Mouse (Mus musculus): ENCODE results near the gene Card19. TPM values are rescaled to one million over a fixed set of nuclear protein-coding genes. Genes with fewer than 3 reads are reported as not detected.

Gene Card19
- polyA plus RNA-seq, 1 experiment from 2014 or later, result 26.2 TPM

GRCm38 (mm10) chr13:49209306-49209705 lies 6.5 kb downstream of the Card19 start:
- DNase-seq (ENCODE audit: low spot score), result no peak
- Histone ChIP-seq H3K9ac (ENCODE audit: low read depth, low read length) (no peak overlapping the region), H3K27me3 (replicated peaks; ENCODE audit: control insufficient read depth, insufficient read depth, low read length) (no peaks in the 10 kb centered on the region), H3K4me2 (no peak overlapping the region), H3K4me1 (replicated peaks; ENCODE audit: control insufficient read depth, insufficient read depth, low read length) (peaks cover 3% of the 10 kb centered on the region; the same call in 1 of the 2 replicates), H3K9me3 (ENCODE audit: control insufficient read depth, low read length) (no peaks in the 10 kb centered on the region), H3K36me3 (ENCODE audit: control insufficient read depth, insufficient read depth, low read length) (no peaks in the 10 kb centered on the region), H3K4me3 (ENCODE audit: low read depth, low read length) (no peak overlapping the region), H3K27ac (ENCODE audit: low read depth, low read length) (no peak overlapping the region)
- ATAC-seq (replicated peaks; ENCODE audit: low FRiP score), result no peak
- 34% methylated on average over 7 of the region's 7 CpGs for WGBS

- H3K4me2 ChIP-seq, result no peak overlapping the region
- DNase-seq (ENCODE audit: low spot score) (no peak), ATAC-seq (replicated peaks; ENCODE audit: low FRiP score) (no peak)
- no peak overlapping the region for H3K4me3 ChIP-seq (ENCODE audit: low read depth, low read length)
- no peaks in the 10 kb centered on the region for H3K4me1 ChIP-seq (replicated peaks; ENCODE audit: control insufficient read depth, insufficient read depth, low read length)
- no peak overlapping the region for H3K27ac ChIP-seq (ENCODE audit: low read depth, low read length)
- no peaks in the 10 kb centered on the region for H3K27me3 ChIP-seq (replicated peaks; ENCODE audit: control insufficient read depth, insufficient read depth, low read length)
- no peaks in the 10 kb centered on the region for H3K9me3 ChIP-seq (ENCODE audit: control insufficient read depth, low read length)
- H3K36me3 ChIP-seq (ENCODE audit: control insufficient read depth, insufficient read depth, low read length), result no peaks in the 10 kb centered on the region; the same call in 1 of the 2 replicates
- WGBS, result 90% methylated on average over 2 of the region's 2 CpGs
- H3K9ac ChIP-seq (ENCODE audit: low read depth, low read length), result no peak overlapping the region
Measured at GRCm38 (mm10) chr13:49206341-49206740, 9.5 kb downstream of the Card19 start.

GRCm38 (mm10) chr13:49205381-49205998 lies 10.3 kb downstream of the Card19 start:
- H3K9me3 ChIP-seq (ENCODE audit: control insufficient read depth, low read length), result no peaks in the 10 kb centered on the region

GRCm38 (mm10) chr13:49202556-49202955 lies 13.3 kb downstream of the Card19 start:
- Histone ChIP-seq H3K36me3 (ENCODE audit: control insufficient read depth, insufficient read depth, low read length) (no peaks in the 10 kb centered on the region; the same call in 1 of the 2 replicates), H3K4me3 (ENCODE audit: low read depth, low read length) (no peak overlapping the region), H3K4me2 (no peak overlapping the region), H3K9ac (ENCODE audit: low read depth, low read length) (no peak overlapping the region), H3K27me3 (replicated peaks; ENCODE audit: control insufficient read depth, insufficient read depth, low read length) (no peaks in the 10 kb centered on the region), H3K4me1 (replicated peaks; ENCODE audit: control insufficient read depth, insufficient read depth, low read length) (no peaks in the 10 kb centered on the region; the same call in 1 of the 2 replicates), H3K9me3 (ENCODE audit: control insufficient read depth, low read length) (no peaks in the 10 kb centered on the region), H3K27ac (ENCODE audit: low read depth, low read length) (no peak overlapping the region)
- ATAC-seq (replicated peaks; ENCODE audit: low FRiP score) (no peak), DNase-seq (ENCODE audit: low spot score) (no peak)
- 87% methylated on average over 7 of the region's 7 CpGs for WGBS

More at GRCm38 (mm10) chr13:49205381-49205998, 10.3 kb downstream of the Card19 start:
- no peaks in the 10 kb centered on the region; the same call in 1 of the 2 replicates for H3K36me3 ChIP-seq (ENCODE audit: control insufficient read depth, insufficient read depth, low read length)
- no peak overlapping the region for H3K4me2 ChIP-seq
- H3K4me1 ChIP-seq (replicated peaks; ENCODE audit: control insufficient read depth, insufficient read depth, low read length), result no peaks in the 10 kb centered on the region; the same call in 1 of the 2 replicates
- H3K27ac ChIP-seq (ENCODE audit: low read depth, low read length), result no peak overlapping the region
- DNase-seq (ENCODE audit: low spot score), result peak; percentile 73
- H3K4me3 ChIP-seq (ENCODE audit: low read depth, low read length), result no peak overlapping the region
- WGBS, result 46% methylated on average over 13 of the region's 13 CpGs
- no peak for ATAC-seq (replicated peaks; ENCODE audit: low FRiP score)
- H3K27me3 ChIP-seq (replicated peaks; ENCODE audit: control insufficient read depth, insufficient read depth, low read length), result no peaks in the 10 kb centered on the region
- H3K9ac ChIP-seq (ENCODE audit: low read depth, low read length), result no peak overlapping the region

- H3K4me2 ChIP-seq, result no peak overlapping the region
- H3K4me1 ChIP-seq (replicated peaks; ENCODE audit: control insufficient read depth, insufficient read depth, low read length), result peaks cover 4% of the 10 kb centered on the region; the same call in 1 of the 2 replicates
- H3K4me3 ChIP-seq (ENCODE audit: low read depth, low read length), result no peak overlapping the region
- H3K9ac ChIP-seq (ENCODE audit: low read depth, low read length), result no peak overlapping the region
- peak overlapping the region; percentile 19; the same call in 1 of the 2 replicates for H3K27ac ChIP-seq (ENCODE audit: low read depth, low read length)
- H3K9me3 ChIP-seq (ENCODE audit: control insufficient read depth, low read length), result no peaks in the 10 kb centered on the region
- no peaks in the 10 kb centered on the region for H3K27me3 ChIP-seq (replicated peaks; ENCODE audit: control insufficient read depth, insufficient read depth, low read length)
- DNase-seq (ENCODE audit: low spot score) (no peak), ATAC-seq (replicated peaks; ENCODE audit: low FRiP score) (no peak)
- WGBS, result 72% methylated on average over 13 of the region's 13 CpGs
- H3K36me3 ChIP-seq (ENCODE audit: control insufficient read depth, insufficient read depth, low read length), result peaks cover 2% of the 10 kb centered on the region; the same call in 1 of the 2 replicates
Measured at GRCm38 (mm10) chr13:49200688-49201087, 15.1 kb downstream of the Card19 start.

GRCm38 (mm10) chr13:49199891-49200290 lies 15.9 kb downstream of the Card19 start:
- ATAC-seq (replicated peaks; ENCODE audit: low FRiP score) (no peak), DNase-seq (ENCODE audit: low spot score) (no peak)
- Histone ChIP-seq H3K27ac (ENCODE audit: low read depth, low read length) (no peak overlapping the region), H3K27me3 (replicated peaks; ENCODE audit: control insufficient read depth, insufficient read depth, low read length) (no peaks in the 10 kb centered on the region), H3K9me3 (ENCODE audit: control insufficient read depth, low read length) (no peaks in the 10 kb centered on the region), H3K4me2 (no peak overlapping the region), H3K4me3 (ENCODE audit: low read depth, low read length) (no peak overlapping the region), H3K4me1 (replicated peaks; ENCODE audit: control insufficient read depth, insufficient read depth, low read length) (peaks cover 4% of the 10 kb centered on the region; the same call in 1 of the 2 replicates), H3K9ac (ENCODE audit: low read depth, low read length) (no peak overlapping the region), H3K36me3 (ENCODE audit: control insufficient read depth, insufficient read depth, low read length) (peaks cover 8% of the 10 kb centered on the region)
- WGBS, result 86% methylated on average over 7 of the region's 7 CpGs

GRCm38 (mm10) chr13:49198734-49199133 lies 17.1 kb downstream of the Card19 start:
- DNase-seq (ENCODE audit: low spot score) (no peak), ATAC-seq (replicated peaks; ENCODE audit: low FRiP score) (no peak)
- H3K9ac ChIP-seq (ENCODE audit: low read depth, low read length), result no peak overlapping the region
- no peaks in the 10 kb centered on the region for H3K27me3 ChIP-seq (replicated peaks; ENCODE audit: control insufficient read depth, insufficient read depth, low read length)
- no peaks in the 10 kb centered on the region for H3K9me3 ChIP-seq (ENCODE audit: control insufficient read depth, low read length)
- H3K4me3 ChIP-seq (ENCODE audit: low read depth, low read length), result no peak overlapping the region
- 87% methylated on average over 9 of the region's 9 CpGs for WGBS
- H3K36me3 ChIP-seq (ENCODE audit: control insufficient read depth, insufficient read depth, low read length), result peaks cover 9% of the 10 kb centered on the region
- no peak overlapping the region for H3K27ac ChIP-seq (ENCODE audit: low read depth, low read length)
- H3K4me1 ChIP-seq (replicated peaks; ENCODE audit: control insufficient read depth, insufficient read depth, low read length), result peaks cover 4% of the 10 kb centered on the region; the same call in 1 of the 2 replicates
- no peak overlapping the region for H3K4me2 ChIP-seq

- H3K4me3 ChIP-seq (ENCODE audit: low read depth, low read length), result no peak overlapping the region
- WGBS, result 69% methylated on average over 6 of the region's 6 CpGs
Measured at GRCm38 (mm10) chr13:49196766-49197165, 19.1 kb downstream of the Card19 start.

GRCm38 (mm10) chr13:49196211-49196610 lies 19.6 kb downstream of the Card19 start:
- H3K9ac ChIP-seq (ENCODE audit: low read depth, low read length), result no peak overlapping the region
- no peaks in the 10 kb centered on the region for H3K9me3 ChIP-seq (ENCODE audit: control insufficient read depth, low read length)
- peaks cover 9% of the 10 kb centered on the region; the same call in 1 of the 2 replicates for H3K36me3 ChIP-seq (ENCODE audit: control insufficient read depth, insufficient read depth, low read length)
- no peak for ATAC-seq (replicated peaks; ENCODE audit: low FRiP score)
- H3K4me3 ChIP-seq (ENCODE audit: low read depth, low read length), result no peak overlapping the region
- H3K4me1 ChIP-seq (replicated peaks; ENCODE audit: control insufficient read depth, insufficient read depth, low read length), result peaks cover 13% of the 10 kb centered on the region
- H3K27me3 ChIP-seq (replicated peaks; ENCODE audit: control insufficient read depth, insufficient read depth, low read length), result no peaks in the 10 kb centered on the region
- no peak for DNase-seq (ENCODE audit: low spot score)
- no peak overlapping the region; the same call in 1 of the 2 replicates for H3K27ac ChIP-seq (ENCODE audit: low read depth, low read length)
- 70% methylated on average over 5 of the region's 5 CpGs for WGBS
- no peak overlapping the region for H3K4me2 ChIP-seq

More at GRCm38 (mm10) chr13:49196766-49197165, 19.1 kb downstream of the Card19 start:
- Histone ChIP-seq H3K27ac (ENCODE audit: low read depth, low read length) (no peak overlapping the region), H3K27me3 (replicated peaks; ENCODE audit: control insufficient read depth, insufficient read depth, low read length) (no peaks in the 10 kb centered on the region), H3K36me3 (ENCODE audit: control insufficient read depth, insufficient read depth, low read length) (peaks cover 9% of the 10 kb centered on the region; the same call in 1 of the 2 replicates), H3K4me2 (no peak overlapping the region), H3K9ac (ENCODE audit: low read depth, low read length) (no peak overlapping the region), H3K4me1 (replicated peaks; ENCODE audit: control insufficient read depth, insufficient read depth, low read length) (peaks cover 7% of the 10 kb centered on the region), H3K9me3 (ENCODE audit: control insufficient read depth, low read length) (no peaks in the 10 kb centered on the region)
- no peak for ATAC-seq (replicated peaks; ENCODE audit: low FRiP score)
- DNase-seq (ENCODE audit: low spot score), result no peak
